Mouse (Mus musculus) kidney, embryonic 16.5 days (tissue): ENCODE results near the gene Klhl11. TPM values are rescaled to one million over a fixed set of nuclear protein-coding genes. Genes with fewer than 3 reads are reported as not detected.
A peak's percentile ranks its signal among the peaks of the same experiment; 100 is the strongest.

Source experiments
- ATAC-seq: fragments of 200-750 bp; cut with Nextera tagmentation; 2 replicates; pipeline ENCODE4 v1.8.0; 2017; ENCODE audit warnings: moderate TSS enrichment; ENCODE audit not compliant: low FRiP score, low TSS enrichment
- H3K27ac ChIP-seq: fragments of 300-500 bp; sonication (generic); 2 replicates; pipeline ENCODE4 v1.5.1; 2014; ENCODE audit warnings: low read length
- H3K27me3 ChIP-seq: fragments of 300-500 bp; sonication (generic); 2 replicates; pipeline ENCODE4 v1.6.1; 2014; ENCODE audit warnings: low read length, control low read depth, mixed read lengths; ENCODE audit not compliant: insufficient read depth
- H3K36me3 ChIP-seq: fragments of 300-500 bp; sonication (generic); 2 replicates; pipeline ENCODE4 v1.6.1; 2014; ENCODE audit warnings: low read length, control low read depth, mixed read lengths; ENCODE audit not compliant: insufficient read depth
- H3K4me1 ChIP-seq: fragments of 300-500 bp; sonication (generic); 2 replicates; pipeline ENCODE4 v1.6.1; 2014; ENCODE audit warnings: low read length, control low read depth, mixed read lengths; ENCODE audit not compliant: insufficient read depth
- H3K4me2 ChIP-seq: fragments of 300-500 bp; sonication (generic); replicated peaks from 2 replicates; pipeline ENCODE4 v1.6.1; 2014; ENCODE audit warnings: low read depth, low read length
- H3K4me3 ChIP-seq: fragments of 300-500 bp; sonication (generic); 2 replicates; pipeline ENCODE4 v1.5.1; 2014; ENCODE audit warnings: mild to moderate bottlenecking, low read length
- H3K9ac ChIP-seq: fragments of 300-500 bp; sonication (generic); replicated peaks from 2 replicates; pipeline ENCODE4 v1.6.1; 2014; ENCODE audit warnings: low read length
- H3K9me3 ChIP-seq: fragments of 300-500 bp; sonication (generic); 2 replicates; pipeline ENCODE4 v1.6.1; 2016; ENCODE audit warnings: low read length, control low read depth
- WGBS: fragments of 180-500 bp; shearing (Covaris S2); extraction: QIAGEN DNeasy Blood & Tissue Kit; methylation state at CpG from one replicate; pipeline ENCODE4 v1.1.7; 2014; 5-methylcytosine and 5-hydroxymethylcytosine counted together
- polyA plus RNA-seq: library from polyadenylated mRNA; unstranded; fragments of >200 nt; fragmentation: Nextera tagmentation; extraction: Ambion mirVana; gene quantifications from 2 replicates; pipeline ENCODE4 v1.2.1, GENCODE M21; 2015

Klhl11 gene
- polyA plus RNA-seq, 1 experiment from 2014 or later = 10.1 TPM

DNA sequence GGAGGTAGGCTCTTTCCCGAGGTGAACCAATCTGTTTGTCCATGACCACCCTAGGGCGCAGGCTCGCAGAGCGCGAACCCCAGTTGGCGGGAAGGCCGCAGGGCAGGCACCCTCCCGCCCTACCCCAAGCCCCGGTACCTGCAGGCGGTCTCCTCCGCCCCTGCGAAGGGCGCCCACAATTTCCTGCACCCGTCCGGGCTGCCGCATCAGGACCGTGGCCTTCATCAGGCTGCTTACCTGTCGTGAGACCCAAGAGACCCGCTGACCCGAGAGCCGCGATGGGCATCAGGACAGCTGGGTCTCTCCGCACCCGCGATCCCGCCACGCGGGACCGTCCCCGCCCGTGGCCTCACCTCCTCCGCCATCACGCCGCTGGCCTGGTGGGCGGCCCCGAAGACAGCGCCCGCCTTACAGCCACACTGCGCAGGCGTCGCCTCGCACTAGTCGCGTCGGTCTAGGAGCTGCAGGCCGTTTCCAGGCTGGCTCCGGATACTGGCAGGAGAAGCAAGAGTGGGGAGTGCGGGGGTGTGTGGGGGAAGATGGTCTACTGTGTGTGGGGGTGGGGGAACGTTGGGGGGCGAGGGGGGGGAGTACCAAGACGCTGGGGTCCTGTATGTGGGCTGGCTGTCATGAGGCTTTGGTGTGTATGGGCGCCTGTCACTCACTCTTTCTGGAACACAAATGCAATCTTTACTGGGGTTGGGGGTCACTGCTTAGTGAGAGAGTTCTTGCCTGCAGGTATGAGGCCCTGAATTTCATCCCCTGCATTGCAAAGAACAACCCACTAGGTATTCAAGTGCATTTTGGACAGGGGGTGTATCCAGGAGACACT lies 31.6 kb downstream of the Klhl11 start:
- peaks cover 21% of the 10 kb centered on the region for H3K4me1 ChIP-seq
- peaks cover 10% of the 10 kb centered on the region; the same call in 1 of the 2 replicates for H3K36me3 ChIP-seq
- WGBS = 1% methylated on average over 52 of the region's 52 CpGs
- peak overlapping the region; percentile 97 for H3K9ac ChIP-seq
- peak overlapping the region; percentile 43; the same call in 1 of the 2 replicates for H3K27ac ChIP-seq
- H3K4me3 ChIP-seq = peak overlapping the region; percentile 86
- peak; percentile 98 for ATAC-seq
- no peaks in the 10 kb centered on the region for H3K9me3 ChIP-seq
- peak overlapping the region; percentile 68 for H3K4me2 ChIP-seq
- H3K27me3 ChIP-seq = no peaks in the 10 kb centered on the region

DNA sequence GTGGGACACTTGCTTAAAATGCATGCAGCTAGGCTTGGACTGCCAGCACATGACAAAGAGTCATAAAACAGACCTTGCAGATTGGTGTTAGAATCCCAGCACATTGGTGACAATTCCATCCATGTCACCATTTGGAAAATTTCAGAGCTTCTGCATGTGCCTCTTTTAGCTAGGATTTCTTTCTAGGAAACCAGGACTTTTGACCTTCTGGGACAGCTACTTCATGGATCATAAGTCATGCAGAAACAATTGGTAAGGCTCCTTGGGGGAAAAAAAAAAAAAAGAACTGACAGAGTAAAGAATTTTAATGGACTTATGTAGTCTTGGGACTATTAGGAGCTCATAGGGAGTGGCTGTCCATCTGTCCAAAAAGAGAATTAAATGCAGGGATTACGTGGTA lies 34.6 kb downstream of the Klhl11 start:
- Histone ChIP-seq H3K36me3 (peaks cover 15% of the 10 kb centered on the region; the same call in 1 of the 2 replicates), H3K4me2 (no peak overlapping the region), H3K27me3 (no peaks in the 10 kb centered on the region), H3K4me3 (no peak overlapping the region), H3K9me3 (no peaks in the 10 kb centered on the region), H3K9ac (no peak overlapping the region), H3K27ac (no peak overlapping the region), H3K4me1 (peaks cover 21% of the 10 kb centered on the region)
- WGBS = 38% methylated on average over 1 of the region's 1 CpGs
- no peak for ATAC-seq

- no peaks in the 10 kb centered on the region for H3K27me3 ChIP-seq
- peaks cover 16% of the 10 kb centered on the region for H3K36me3 ChIP-seq
- H3K4me3 ChIP-seq = no peak overlapping the region
- no peak overlapping the region for H3K9ac ChIP-seq
- H3K27ac ChIP-seq = no peak overlapping the region
- H3K9me3 ChIP-seq = no peaks in the 10 kb centered on the region
- no peak for ATAC-seq
- peaks cover 21% of the 10 kb centered on the region for H3K4me1 ChIP-seq
- H3K4me2 ChIP-seq = no peak overlapping the region
- 75% methylated on average over 9 of the region's 9 CpGs for WGBS
Measured at GRCm38 (mm10) chr11:100435678-100436246, 36.8 kb downstream of the Klhl11 start.

GRCm38 (mm10) chr11:100432002-100432401 lies 40.5 kb downstream of the Klhl11 start:
- H3K4me2 ChIP-seq = no peak overlapping the region
- no peaks in the 10 kb centered on the region for H3K4me1 ChIP-seq
- peaks cover 22% of the 10 kb centered on the region for H3K36me3 ChIP-seq
- H3K27me3 ChIP-seq = no peaks in the 10 kb centered on the region
- WGBS = 93% methylated on average over 5 of the region's 5 CpGs
- no peak overlapping the region for H3K4me3 ChIP-seq
- no peak overlapping the region for H3K27ac ChIP-seq
- ATAC-seq = no peak
- H3K9me3 ChIP-seq = no peaks in the 10 kb centered on the region
- H3K9ac ChIP-seq = no peak overlapping the region

DNA sequence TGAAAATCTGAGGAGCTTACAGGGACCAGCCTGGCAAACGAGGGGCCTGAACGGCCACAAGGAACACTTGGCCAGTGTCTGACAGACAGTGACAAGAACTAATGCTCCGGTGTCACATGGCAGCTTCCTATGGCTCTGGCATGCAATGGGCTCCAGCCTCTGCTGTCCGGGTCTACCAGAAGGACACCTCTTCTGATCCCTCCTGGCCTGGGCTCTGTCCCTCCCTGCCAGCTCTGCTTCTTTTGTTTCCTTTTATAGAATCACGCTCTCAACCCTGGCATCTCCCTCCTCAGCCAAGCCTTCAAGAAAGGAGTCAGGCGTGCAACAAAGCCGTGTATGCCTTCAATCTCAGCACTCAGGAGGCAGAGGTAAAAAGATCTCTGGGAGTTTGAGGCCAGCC lies 42.5 kb downstream of the Klhl11 start:
- H3K4me1 ChIP-seq = no peaks in the 10 kb centered on the region
- H3K36me3 ChIP-seq = peaks cover 15% of the 10 kb centered on the region
- H3K4me3 ChIP-seq = no peak overlapping the region
- H3K9ac ChIP-seq = no peak overlapping the region
- no peak for ATAC-seq
- H3K27ac ChIP-seq = no peak overlapping the region
- WGBS = 81% methylated on average over 7 of the region's 7 CpGs
- H3K27me3 ChIP-seq = no peaks in the 10 kb centered on the region
- no peak overlapping the region for H3K4me2 ChIP-seq
- no peaks in the 10 kb centered on the region for H3K9me3 ChIP-seq

DNA sequence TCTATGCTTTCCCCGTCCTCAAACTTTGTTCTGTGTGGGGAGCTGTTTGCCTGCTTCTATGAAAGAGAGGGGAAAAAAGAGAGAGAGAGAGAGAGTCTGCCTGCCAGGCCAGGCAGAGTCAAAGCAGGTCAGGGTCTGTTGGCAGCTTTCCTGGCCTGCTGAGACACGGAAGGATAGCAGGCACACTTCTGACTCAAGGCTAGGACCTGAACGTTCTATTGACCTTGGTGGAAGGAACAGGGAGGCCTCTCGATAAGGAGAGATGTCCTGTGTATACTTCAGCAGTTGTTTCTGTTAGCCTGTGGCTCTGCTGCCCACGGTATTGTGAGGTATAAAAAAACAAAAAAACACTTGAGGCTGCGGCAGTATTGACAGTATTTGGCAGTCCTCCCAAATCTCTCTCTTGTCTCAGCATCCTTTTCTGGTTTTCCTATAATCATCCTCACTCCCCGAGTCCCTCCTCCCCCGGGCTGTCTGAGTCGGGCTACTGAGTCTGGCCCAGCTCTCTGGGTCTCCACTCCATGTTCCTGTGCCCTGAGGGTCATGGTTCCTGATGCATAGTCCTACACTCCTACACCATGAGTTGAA lies 43.8 kb downstream of the Klhl11 start:
- Histone ChIP-seq H3K4me2 (no peak overlapping the region), H3K27ac (no peak overlapping the region), H3K9me3 (no peaks in the 10 kb centered on the region), H3K4me3 (no peak overlapping the region), H3K9ac (no peak overlapping the region), H3K36me3 (peaks cover 22% of the 10 kb centered on the region), H3K27me3 (no peaks in the 10 kb centered on the region), H3K4me1 (no peaks in the 10 kb centered on the region)
- 50% methylated on average over 9 of the region's 9 CpGs for whole genome bisulfite sequencing
- ATAC-seq = no peak

GRCm38 (mm10) chr11:100426820-100427219 lies 45.7 kb downstream of the Klhl11 start:
- WGBS = 82% methylated on average over 3 of the region's 3 CpGs
- no peak overlapping the region for H3K9ac ChIP-seq
- ATAC-seq = no peak

DNA sequence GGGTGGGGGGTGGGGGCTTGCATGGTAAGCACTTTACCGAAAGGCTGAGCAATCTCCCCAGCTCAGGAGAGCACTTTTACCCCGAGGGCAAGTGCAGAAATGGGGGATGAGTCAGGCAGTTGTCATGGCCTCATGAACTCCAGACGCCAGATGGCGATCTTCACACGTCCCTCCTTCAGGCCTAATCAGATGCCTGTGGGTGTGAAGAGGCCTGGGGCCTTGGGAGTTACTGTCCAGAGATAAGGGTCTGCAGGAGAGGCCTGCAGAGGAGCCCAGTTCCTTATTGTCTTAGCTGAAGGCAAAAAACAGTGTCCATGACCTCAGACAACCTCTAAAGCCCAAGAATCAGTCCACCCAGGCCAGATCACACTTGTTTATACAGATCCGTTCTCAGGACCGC lies 46.7 kb downstream of the Klhl11 start:
- no peak overlapping the region for H3K4me3 ChIP-seq
- no peaks in the 10 kb centered on the region for H3K9me3 ChIP-seq
- H3K9ac ChIP-seq = 0 out of 2 replicates have a peak overlapping the region, but pooled peaks have one; percentile 2
- no peak overlapping the region for H3K4me2 ChIP-seq
- no peaks in the 10 kb centered on the region for H3K27me3 ChIP-seq
- peaks cover 12% of the 10 kb centered on the region for H3K4me1 ChIP-seq
- peaks cover 32% of the 10 kb centered on the region for H3K36me3 ChIP-seq
- ATAC-seq = no peak
- WGBS = 27% methylated on average over 7 of the region's 7 CpGs
- no peak overlapping the region for H3K27ac ChIP-seq

More at GRCm38 (mm10) chr11:100426820-100427219, 45.7 kb downstream of the Klhl11 start:
- Histone ChIP-seq H3K27me3 (no peaks in the 10 kb centered on the region), H3K9me3 (no peaks in the 10 kb centered on the region), H3K27ac (no peak overlapping the region), H3K36me3 (peaks cover 30% of the 10 kb centered on the region), H3K4me3 (no peak overlapping the region), H3K4me2 (no peak overlapping the region), H3K4me1 (peaks cover 2% of the 10 kb centered on the region; the same call in 1 of the 2 replicates)

- WGBS = 90% methylated on average over 7 of the region's 7 CpGs
- Histone ChIP-seq H3K4me2 (no peak overlapping the region), H3K9me3 (no peaks in the 10 kb centered on the region), H3K4me3 (no peak overlapping the region), H3K27ac (no peak overlapping the region), H3K27me3 (no peaks in the 10 kb centered on the region), H3K36me3 (peaks cover 17% of the 10 kb centered on the region), H3K4me1 (peaks cover 14% of the 10 kb centered on the region), H3K9ac (no peak overlapping the region)
- ATAC-seq = no peak
Measured at GRCm38 (mm10) chr11:100423836-100424235, 48.7 kb downstream of the Klhl11 start.
